9 mouse cellular contexts compared by ENCODE assay signal in genomic region chr7:16845820-16846167, GRCm38 (mm10). TPM values are rescaled to one million over a fixed set of nuclear protein-coding genes. Genes with fewer than 3 reads are reported as not detected.
DNase-seq lines count a peak whose midpoint lies in the region; ATAC-seq and TF ChIP-seq lines count a peak whose summit lies in the region.
"Had no signal": no experiment of that assay in that cellular context is flagged by ENCODE, and none has a peak within 500 bp of the region (broad histone marks: within the 10 kb centered on the region; RNA-seq: fewer than 3 reads in every experiment).

No protein-coding gene starts in this region.

- peaks cover 17% of the 10 kb centered on the region; the same call in 1 of the 2 replicates for H3K36me3 ChIP-seq in kidney, postnatal 0 days (ENCODE audit: insufficient read depth, low read length)
- H3K36me3 ChIP-seq in hindbrain, embryonic 12.5 days, result peaks cover 27% of the 10 kb centered on the region
- H3K36me3 ChIP-seq in midbrain, embryonic 11.5 days (ENCODE audit: control insufficient read depth, insufficient read depth, low read length), result peaks cover 5% of the 10 kb centered on the region; the same call in 1 of the 2 replicates

- H3K4me1 ChIP-seq in kidney, postnatal 0 days (replicated peaks; ENCODE audit: insufficient read depth, low read length), result peaks cover 11% of the 10 kb centered on the region
- H3K4me1 ChIP-seq in brown adipose tissue, adult 24 weeks (ENCODE audit: control insufficient read depth, insufficient read depth, insufficient read length, low read length), result peaks cover 4% of the 10 kb centered on the region
- H3K4me1 ChIP-seq in hindbrain, embryonic 12.5 days, result peaks cover 31% of the 10 kb centered on the region
- peaks cover 8% of the 10 kb centered on the region for H3K4me1 ChIP-seq in midbrain, embryonic 11.5 days (ENCODE audit: control insufficient read depth, insufficient read depth, low read length)

- peak overlapping the region; percentile 94 for H3K4me2 ChIP-seq in kidney, postnatal 0 days (ENCODE audit: low read length)
- H3K4me2 ChIP-seq in hindbrain, embryonic 12.5 days (replicated peaks), result peak overlapping the region; percentile 92
- H3K4me2 ChIP-seq in midbrain, embryonic 11.5 days, result peak overlapping the region; percentile 27; the same call in 1 of the 2 replicates

- no peak for TF ChIP-seq CTCF in kidney, postnatal 0 days (IDR thresholded peaks at IDR 0.05; ENCODE audit: low read depth)

- H3K27me3 ChIP-seq in kidney, postnatal 0 days (ENCODE audit: insufficient read depth, low read length), result no peaks in the 10 kb centered on the region
- no peaks in the 10 kb centered on the region for H3K27me3 ChIP-seq in hindbrain, embryonic 12.5 days
- no peaks in the 10 kb centered on the region for H3K27me3 ChIP-seq in midbrain, embryonic 11.5 days (ENCODE audit: control insufficient read depth, insufficient read depth, low read length)

- no peaks in the 10 kb centered on the region for H3K9me3 ChIP-seq in kidney, postnatal 0 days (replicated peaks; ENCODE audit: low read length)
- H3K9me3 ChIP-seq in hindbrain, embryonic 12.5 days (replicated peaks), result no peaks in the 10 kb centered on the region
- H3K9me3 ChIP-seq in midbrain, embryonic 11.5 days (ENCODE audit: control insufficient read depth, low read length), result no peaks in the 10 kb centered on the region

- 32% methylated on average over 10 of the region's 10 CpGs for WGBS in kidney, postnatal 0 days
- WGBS in hindbrain, embryonic 12.5 days, result 38% methylated on average over 10 of the region's 10 CpGs
- WGBS in midbrain, embryonic 11.5 days, result 36% methylated on average over 10 of the region's 10 CpGs

- peak overlapping the region; percentile 84 for H3K27ac ChIP-seq in kidney, postnatal 0 days
- H3K27ac ChIP-seq in brown adipose tissue, adult 24 weeks (replicated peaks; ENCODE audit: low read depth, low read length), result peak overlapping the region; percentile 99
- no peak overlapping the region for H3K27ac ChIP-seq in hindbrain, embryonic 12.5 days
- H3K27ac ChIP-seq in midbrain, embryonic 11.5 days (ENCODE audit: low read depth, low read length), result no peak overlapping the region

- peak overlapping the region; percentile 63 for H3K4me3 ChIP-seq in kidney, postnatal 0 days (replicated peaks; ENCODE audit: low read depth, low read length)
- peak overlapping the region; percentile 61 for H3K4me3 ChIP-seq in brown adipose tissue, adult 24 weeks (ENCODE audit: insufficient read depth, low read depth, low read length)
- peak overlapping the region; percentile 0; the same call in 1 of the 2 replicates for H3K4me3 ChIP-seq in hindbrain, embryonic 12.5 days
- no peak overlapping the region for H3K4me3 ChIP-seq in midbrain, embryonic 11.5 days (ENCODE audit: low read depth, low read length)

- H3K9ac ChIP-seq in kidney, postnatal 0 days (ENCODE audit: low read depth, low read length), result 0 out of 2 replicates have a peak overlapping the region, but pooled peaks have one; percentile 51
- H3K9ac ChIP-seq in hindbrain, embryonic 12.5 days, result 0 out of 2 replicates have a peak overlapping the region, but pooled peaks have one; percentile 9
- peak overlapping the region; percentile 30; the same call in 1 of the 2 replicates for H3K9ac ChIP-seq in midbrain, embryonic 11.5 days (ENCODE audit: low read length)

- no peak for DNase-seq in kidney, postnatal 0 days (ENCODE audit: low spot score)
- no peak for DNase-seq in kidney, postnatal 25 days
- DNase-seq in midbrain, embryonic 11.5 days (ENCODE audit: low spot score, missing footprints), result no peak
- DNase-seq in urinary bladder, postnatal 4 days (ENCODE audit: low spot score in 2 of 2), result no peak
- no peak for DNase-seq in frontal cortex, postnatal 25 days (ENCODE audit: low spot score in 2 of 2)
- no peak for DNase-seq in gastrocnemius, adult 8-10 months (ENCODE audit: low spot score in 2 of 2)

- no peak for ATAC-seq in kidney, postnatal 0 days (replicated peaks; ENCODE audit: low FRiP score, low read depth)
- no peak for ATAC-seq in hindbrain, embryonic 12.5 days (ENCODE audit: low FRiP score)
- no peak for ATAC-seq in midbrain, embryonic 11.5 days (ENCODE audit: low FRiP score)

RNA-seq across cellular contexts. Expression of gene Prkd2, which starts 3.1 kb away (rescaled TPM):
- polyA plus RNA-seq in kidney, postnatal 0 days (2015; fragmentation: Nextera tagmentation; extraction: Ambion mirVana), result 12.8 and 15.1 TPM in 2 replicates
- polyA plus RNA-seq in brown adipose tissue, adult 24 weeks (2012; ENCODE audit: insufficient read depth, insufficient read length, missing spikeins), result 8.5 and 11.3 TPM in 2 replicates
- 8.8 and 9.3 TPM in 2 replicates for polyA plus RNA-seq in hindbrain, embryonic 12.5 days (2016; fragmentation: Nextera tagmentation; extraction: Ambion mirVana)
- polyA plus RNA-seq in midbrain, embryonic 11.5 days (2014; fragmentation: Nextera tagmentation; extraction: Ambion mirVana), result 9.2 and 10.3 TPM in 2 replicates
- total RNA-seq in gastrocnemius, adult 8-10 months (2022), result 1 to 10 TPM; 2.5 to 4.1 (median 3.4) TPM

RNA-seq across cellular contexts. Expression of gene Fkrp, which starts 29.3 kb away (rescaled TPM):
- 31.0 and 32.0 TPM in 2 replicates for polyA plus RNA-seq in kidney, postnatal 0 days (2015; fragmentation: Nextera tagmentation; extraction: Ambion mirVana)
- polyA plus RNA-seq in brown adipose tissue, adult 24 weeks (2012; ENCODE audit: insufficient read depth, insufficient read length, missing spikeins), result 8.4 and 11.1 TPM in 2 replicates
- 38.7 and 39.1 TPM in 2 replicates for polyA plus RNA-seq in hindbrain, embryonic 12.5 days (2016; fragmentation: Nextera tagmentation; extraction: Ambion mirVana)
- 24.3 and 25.9 TPM in 2 replicates for polyA plus RNA-seq in midbrain, embryonic 11.5 days (2014; fragmentation: Nextera tagmentation; extraction: Ambion mirVana)
- total RNA-seq in gastrocnemius, adult 8-10 months (2022), result 10 to 100 TPM; 55.5 to 67.9 (median 62.9) TPM

RNA-seq across cellular contexts. Expression of gene Dact3, which starts 29.3 kb away (rescaled TPM):
- 3.7 and 4.3 TPM in 2 replicates for polyA plus RNA-seq in kidney, postnatal 0 days (2015; fragmentation: Nextera tagmentation; extraction: Ambion mirVana)
- polyA plus RNA-seq in brown adipose tissue, adult 24 weeks (2012; ENCODE audit: insufficient read depth, insufficient read length, missing spikeins), result 0.79 and 2.1 TPM in 2 replicates
- 9.0 and 10.4 TPM in 2 replicates for polyA plus RNA-seq in hindbrain, embryonic 12.5 days (2016; fragmentation: Nextera tagmentation; extraction: Ambion mirVana)
- 4.8 and 5.3 TPM in 2 replicates for polyA plus RNA-seq in midbrain, embryonic 11.5 days (2014; fragmentation: Nextera tagmentation; extraction: Ambion mirVana)
- total RNA-seq in gastrocnemius, adult 8-10 months (2022), result 1 to 10 TPM in 2 of 4 experiments, under 1 TPM in 2; 0.87 to 1.4 (median 1.1) TPM

RNA-seq across cellular contexts. Expression of gene Strn4, which starts 30.1 kb away (rescaled TPM):
- polyA plus RNA-seq in kidney, postnatal 0 days (2015; fragmentation: Nextera tagmentation; extraction: Ambion mirVana), result 65.4 and 71.2 TPM in 2 replicates
- polyA plus RNA-seq in brown adipose tissue, adult 24 weeks (2012; ENCODE audit: insufficient read depth, insufficient read length, missing spikeins), result 19.4 and 21.5 TPM in 2 replicates
- 180 and 183 TPM in 2 replicates for polyA plus RNA-seq in hindbrain, embryonic 12.5 days (2016; fragmentation: Nextera tagmentation; extraction: Ambion mirVana)
- polyA plus RNA-seq in midbrain, embryonic 11.5 days (2014; fragmentation: Nextera tagmentation; extraction: Ambion mirVana), result 111 and 115 TPM in 2 replicates
- total RNA-seq in gastrocnemius, adult 8-10 months (2022), result 10 to 100 TPM; 11.0 to 15.6 (median 14.0) TPM

RNA-seq across cellular contexts. Expression of gene Gng8, which starts 45.8 kb away (rescaled TPM):
- polyA plus RNA-seq in kidney, postnatal 0 days (2015; fragmentation: Nextera tagmentation; extraction: Ambion mirVana), result 7.3 and 8.9 TPM in 2 replicates
- polyA plus RNA-seq in brown adipose tissue, adult 24 weeks (2012; ENCODE audit: insufficient read depth, insufficient read length, missing spikeins), result not detected in 2 replicates
- 12.1 and 13.6 TPM in 2 replicates for polyA plus RNA-seq in hindbrain, embryonic 12.5 days (2016; fragmentation: Nextera tagmentation; extraction: Ambion mirVana)
- polyA plus RNA-seq in midbrain, embryonic 11.5 days (2014; fragmentation: Nextera tagmentation; extraction: Ambion mirVana), result 9.7 and 10.2 TPM in 2 replicates
- under 1 TPM in 1 of 4 experiments, not detected in 3; 0.36 TPM for total RNA-seq in gastrocnemius, adult 8-10 months (2022)
- total RNA-seq: megakaryocyte-erythroid progenitor cell, adult 5-6 weeks had no signal

Comparison
In these comparisons a context has a peak if more than half of its experiments do, and no peak if none do; other contexts are left out.
1. H3K27ac ChIP-seq: peak in kidney, postnatal 0 days (single experiment) and brown adipose tissue, adult 24 weeks (single experiment); none in hindbrain, embryonic 12.5 days (single experiment) and midbrain, embryonic 11.5 days (single experiment).
2. H3K4me2 ChIP-seq: peak in every context shown above with its lines; median percentile 94 in kidney, postnatal 0 days; 92 in hindbrain, embryonic 12.5 days; 27 in midbrain, embryonic 11.5 days.
3. Peak in every context shown above with its lines, with median percentiles within 50 percentile points of each other: H3K9ac ChIP-seq.